Mouse (Mus musculus) G1E (cell line): ENCODE measurements around the gene Rps27l.

Experiments
- CTCF ChIP-seq: IDR thresholded peaks from 2 replicates; pipeline ENCODE4 v1.5.1; 2012; ENCODE audit warnings: low read depth, low read length, inconsistent platforms, mixed read lengths
- GATA1 ChIP-seq: IDR thresholded peaks from 2 replicates; pipeline ENCODE4 v1.6.1; 2012; ENCODE audit warnings: borderline replicate concordance, low read length, inconsistent platforms, mixed read lengths
- GATA2 ChIP-seq: IDR thresholded peaks from 2 replicates; pipeline ENCODE4 v1.6.1; 2012; ENCODE audit warnings: low read depth, low read length, inconsistent platforms, borderline replicate concordance
- POLR2AphosphoS5 ChIP-seq: IDR thresholded peaks from 2 replicates; pipeline ENCODE4 v1.6.1; 2012; ENCODE audit warnings: low read depth, low read length, inconsistent platforms; ENCODE audit not compliant: insufficient replicate concordance
- TAL1 ChIP-seq: conservative IDR thresholded peaks from 2 replicates; pipeline ENCODE4 v1.6.1; 2012; ENCODE audit warnings: low read depth, low read length, inconsistent platforms, mixed read lengths

DNA sequence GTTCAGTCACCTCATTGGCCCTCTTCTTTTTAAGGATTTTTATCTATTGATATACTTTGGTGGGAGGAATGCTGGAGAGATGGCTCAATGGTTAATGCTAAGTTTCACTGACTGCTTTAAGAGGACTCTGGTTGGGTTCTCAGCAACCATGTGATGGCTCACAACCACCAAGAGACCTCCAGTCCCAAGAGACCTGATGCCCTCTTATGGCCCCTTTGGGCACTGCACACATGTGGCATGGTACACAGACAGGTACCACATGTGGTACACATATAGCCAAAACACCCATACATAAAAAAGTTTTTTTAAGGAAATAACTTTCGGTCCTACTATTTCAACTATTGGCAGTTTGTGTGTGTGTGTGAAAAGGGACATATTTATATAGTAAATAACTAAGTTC is 23.8 kb upstream of the Rps27l start:
- TF ChIP-seq CTCF: no peak
- TF ChIP-seq GATA1: no peak
- no peak for TF ChIP-seq TAL1
- no peak for TF ChIP-seq GATA2
- no peak for TF ChIP-seq POLR2AphosphoS5
